In the genomic region with DNA sequence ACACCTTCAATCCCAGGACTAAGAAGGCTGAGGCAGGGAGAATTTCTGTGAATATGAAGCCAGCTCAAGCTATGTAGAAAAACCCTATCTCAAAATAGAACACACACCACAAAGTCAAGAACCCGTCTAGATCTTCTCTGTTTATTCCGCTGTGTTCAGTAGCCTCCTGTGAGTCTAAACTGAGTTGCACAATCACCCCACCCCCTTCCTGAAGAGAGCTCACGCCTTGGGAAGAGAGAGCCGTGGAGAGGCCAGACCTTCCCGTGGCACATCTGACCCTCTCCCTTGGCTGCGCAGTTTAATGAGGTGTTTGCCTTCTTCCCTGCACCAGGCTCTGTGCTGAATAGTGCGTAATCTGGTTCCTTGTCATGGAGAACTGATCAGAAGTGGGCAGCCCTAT, we compare ENCODE assay signal across 26 mouse cellular contexts.
A peak's percentile ranks its signal among the peaks of the same experiment; 100 is the strongest.
DNase-seq lines count a peak whose midpoint lies in the region; ATAC-seq lines count a peak whose summit lies in the region.
"Had no signal": no experiment of that assay in that cellular context is flagged by ENCODE, and none has a peak within 500 bp of the region (broad histone marks: within the 10 kb centered on the region; RNA-seq: fewer than 3 reads in every experiment).

No protein-coding gene starts in this region.

- H3K27me3 ChIP-seq in limb, embryonic 12.5 days, result no peaks in the 10 kb centered on the region
- H3K27me3 ChIP-seq in limb, embryonic 10.5 days (ENCODE audit: low read depth, poor library complexity, severe bottlenecking), result no peaks in the 10 kb centered on the region
- H3K27me3 ChIP-seq in lung, embryonic 16.5 days (ENCODE audit: control insufficient read depth, insufficient read depth, low read depth, low read length), result no peaks in the 10 kb centered on the region
- H3K27me3 ChIP-seq in neural tube, embryonic 15.5 days (replicated peaks), result no peaks in the 10 kb centered on the region
- H3K27me3 ChIP-seq: forebrain, embryonic 15.5 days; heart, embryonic 12.5 days; hindbrain, embryonic 12.5 days; limb, embryonic 13.5 days; midbrain, embryonic 13.5 days; neural tube, embryonic 12.5 days had no signal

- H3K9ac ChIP-seq in limb, embryonic 12.5 days (replicated peaks), result no peak overlapping the region
- no peak overlapping the region for H3K9ac ChIP-seq in lung, embryonic 16.5 days (ENCODE audit: low read length)
- H3K9ac ChIP-seq in neural tube, embryonic 15.5 days (replicated peaks), result no peak overlapping the region
- H3K9ac ChIP-seq: forebrain, embryonic 15.5 days; heart, embryonic 12.5 days; hindbrain, embryonic 12.5 days; limb, embryonic 13.5 days; liver, embryonic 14.5 days; midbrain, embryonic 13.5 days; neural tube, embryonic 12.5 days had no signal

- H3K36me3 ChIP-seq in limb, embryonic 12.5 days, result no peaks in the 10 kb centered on the region
- H3K36me3 ChIP-seq in limb, embryonic 10.5 days, result no peaks in the 10 kb centered on the region
- H3K36me3 ChIP-seq in lung, embryonic 16.5 days (ENCODE audit: control insufficient read depth, insufficient read depth, low read length), result no peaks in the 10 kb centered on the region
- H3K36me3 ChIP-seq in neural tube, embryonic 15.5 days, result no peaks in the 10 kb centered on the region
- H3K36me3 ChIP-seq: embryonic facial prominence, embryonic 10.5 days; forebrain, embryonic 15.5 days; heart, embryonic 12.5 days; hindbrain, embryonic 12.5 days; limb, embryonic 13.5 days; midbrain, embryonic 13.5 days; neural tube, embryonic 12.5 days had no signal

- DNase-seq in limb, embryonic 10.5 days (ENCODE audit: low spot score), result no peak
- DNase-seq in liver, result no peak
- no peak for DNase-seq in heart, postnatal 4 days
- DNase-seq: adrenal gland, postnatal 14 days; cerebellum, adult 9-11 months; gastrocnemius, postnatal 14 days; heart, adult 18-20 months; heart, postnatal 10 days; kidney, adult 8-10 months; kidney, postnatal 10 days; right cerebral cortex, postnatal 4 days; thymus, postnatal 36 days had no signal

- WGBS in limb, embryonic 12.5 days, result 44% methylated on average over 7 of the region's 7 CpGs
- 67% methylated on average over 7 of the region's 7 CpGs for whole genome bisulfite sequencing in limb, embryonic 10.5 days
- 30% methylated on average over 7 of the region's 7 CpGs for WGBS in lung, embryonic 16.5 days
- WGBS in neural tube, embryonic 15.5 days, result 72% methylated on average over 7 of the region's 7 CpGs

- peak; percentile 27; the same call in 1 of the 2 replicates for ATAC-seq in limb, embryonic 12.5 days (ENCODE audit: insufficient number of reproducible peaks, insufficient read depth, low FRiP score, low TSS enrichment, low read depth)
- ATAC-seq in lung, embryonic 16.5 days (ENCODE audit: low read depth), result peak; percentile 36; the same call in 1 of the 2 replicates
- 0 out of 2 replicates have a peak, but pooled peaks have one; percentile 45 for ATAC-seq in megakaryocyte, adult 5-6 weeks (ENCODE audit: poor library complexity, severe bottlenecking)
- no peak for ATAC-seq in neural tube, embryonic 15.5 days (ENCODE audit: low FRiP score)
- ATAC-seq: CD4-positive, CD25-positive, alpha-beta regulatory T cell, adult 4 months; forebrain, embryonic 15.5 days; midbrain, embryonic 13.5 days had no signal

- no peak overlapping the region for H3K4me3 ChIP-seq in limb, embryonic 12.5 days (replicated peaks)
- no peak overlapping the region for H3K4me3 ChIP-seq in limb, embryonic 10.5 days
- no peak overlapping the region for H3K4me3 ChIP-seq in lung, embryonic 16.5 days (ENCODE audit: low read length)
- no peak overlapping the region for H3K4me3 ChIP-seq in neural tube, embryonic 15.5 days (replicated peaks)
- H3K4me3 ChIP-seq: embryonic facial prominence, embryonic 10.5 days; forebrain, embryonic 15.5 days; heart, embryonic 12.5 days; hindbrain, embryonic 12.5 days; limb, embryonic 13.5 days; midbrain, embryonic 13.5 days; neural tube, embryonic 12.5 days had no signal

- peaks cover 42% of the 10 kb centered on the region for H3K4me1 ChIP-seq in limb, embryonic 12.5 days (replicated peaks)
- H3K4me1 ChIP-seq in limb, embryonic 10.5 days, result peaks cover 12% of the 10 kb centered on the region
- H3K4me1 ChIP-seq in lung, embryonic 16.5 days (replicated peaks; ENCODE audit: control insufficient read depth, insufficient read depth, low read length), result no peaks in the 10 kb centered on the region
- H3K4me1 ChIP-seq in neural tube, embryonic 15.5 days, result no peaks in the 10 kb centered on the region
- H3K4me1 ChIP-seq: forebrain, embryonic 15.5 days; midbrain, embryonic 13.5 days; neural tube, embryonic 12.5 days had no signal

- peak overlapping the region; percentile 17 for H3K4me2 ChIP-seq in limb, embryonic 12.5 days
- no peak overlapping the region for H3K4me2 ChIP-seq in lung, embryonic 16.5 days (ENCODE audit: low read depth, low read length)
- no peak overlapping the region for H3K4me2 ChIP-seq in neural tube, embryonic 15.5 days
- H3K4me2 ChIP-seq: forebrain, embryonic 15.5 days; heart, embryonic 12.5 days; hindbrain, embryonic 12.5 days; limb, embryonic 13.5 days; midbrain, embryonic 13.5 days; neural tube, embryonic 12.5 days had no signal

- H3K9me3 ChIP-seq in limb, embryonic 12.5 days, result peaks cover 3% of the 10 kb centered on the region
- H3K9me3 ChIP-seq in limb, embryonic 10.5 days (replicated peaks), result no peaks in the 10 kb centered on the region
- H3K9me3 ChIP-seq in lung, embryonic 16.5 days (ENCODE audit: control insufficient read depth, low read length), result 0 out of 2 replicates have a peak, but pooled peaks cover 2% of the 10 kb centered on the region
- no peaks in the 10 kb centered on the region for H3K9me3 ChIP-seq in neural tube, embryonic 15.5 days (replicated peaks)
- H3K9me3 ChIP-seq: embryonic facial prominence, embryonic 10.5 days; forebrain, embryonic 15.5 days; hindbrain, embryonic 12.5 days had no signal

- H3K27ac ChIP-seq in limb, embryonic 12.5 days, result peak overlapping the region; percentile 59
- no peak overlapping the region for H3K27ac ChIP-seq in limb, embryonic 10.5 days
- H3K27ac ChIP-seq in lung, embryonic 16.5 days (ENCODE audit: low read length), result no peak overlapping the region
- H3K27ac ChIP-seq in neural tube, embryonic 15.5 days (replicated peaks), result no peak overlapping the region
- H3K27ac ChIP-seq: embryonic facial prominence, embryonic 10.5 days; forebrain, embryonic 15.5 days; hindbrain, embryonic 12.5 days; limb, embryonic 13.5 days; liver, embryonic 14.5 days; macrophage; midbrain, embryonic 13.5 days; neural tube, embryonic 12.5 days had no signal
